8 mouse cellular contexts compared by ENCODE assay signal in genomic region chr17:6782033-6782526, GRCm38 (mm10). TPM values are rescaled to one million over a fixed set of nuclear protein-coding genes. Genes with fewer than 3 reads are reported as not detected.
A peak's percentile ranks its signal among the peaks of the same experiment; 100 is the strongest.
DNase-seq lines count a peak whose midpoint lies in the region; ATAC-seq lines count a peak whose summit lies in the region.

No protein-coding gene starts in this region.

- under 1% methylated on average over 21 of the region's 21 CpGs for WGBS in heart, embryonic 14.5 days

- DNase-seq in adrenal gland, postnatal 10 days, result peak; percentile 28
- DNase-seq in adrenal gland, adult 8-10 months, result no peak
- DNase-seq in c-Kit-positive CD71-positive TER-119-positive erythroid progenitor cells, embryonic 14.5 days (ENCODE audit: low spot score), result peak; percentile 70
- DNase-seq in kidney, postnatal 25 days, result peak; percentile 45 to 78
- peak; percentile 66 for DNase-seq in spleen, postnatal 36 days (ENCODE audit: low spot score in 2 of 2)
- no peak for DNase-seq in frontal cortex, postnatal 14 days (ENCODE audit: low spot score in 2 of 2)

- no peaks in the 10 kb centered on the region for H3K36me3 ChIP-seq in heart, embryonic 14.5 days (ENCODE audit: control insufficient read depth, insufficient read depth, low read length)

- H3K27ac ChIP-seq in heart, embryonic 14.5 days (replicated peaks in 1 of 2; ENCODE audit: control insufficient read depth in 1 of 2, insufficient read depth in 1 of 2, low read depth in 2 of 2, low read length in 2 of 2), result peak overlapping the region; percentile 57 to 88

- no peak for ATAC-seq in heart, embryonic 14.5 days (ENCODE audit: insufficient number of reproducible peaks, insufficient read depth, low FRiP score, low read depth)
- ATAC-seq in megakaryocyte, adult 5-6 weeks (ENCODE audit: poor library complexity, severe bottlenecking), result peak; percentile 8

- H3K27me3 ChIP-seq in heart, embryonic 14.5 days (ENCODE audit: control insufficient read depth, insufficient read depth, low read length), result no peaks in the 10 kb centered on the region

- peaks cover 17 to 35% of the 10 kb centered on the region in 2 experiments for H3K4me1 ChIP-seq in heart, embryonic 14.5 days (ENCODE audit: control insufficient read depth in 2 of 2, insufficient read depth in 2 of 2, low read length in 2 of 2)

- peak overlapping the region; percentile 91 for H3K9ac ChIP-seq in heart, embryonic 14.5 days (ENCODE audit: low read length)

- peak overlapping the region; percentile 78 to 92 for H3K4me3 ChIP-seq in heart, embryonic 14.5 days (ENCODE audit: control insufficient read depth in 1 of 2, insufficient read depth in 1 of 2, low read depth in 1 of 2, low read length in 2 of 2)

- no peaks in the 10 kb centered on the region for H3K9me3 ChIP-seq in heart, embryonic 14.5 days (ENCODE audit: control insufficient read depth, low read length)

- H3K4me2 ChIP-seq in heart, embryonic 14.5 days (ENCODE audit: low read length), result peak overlapping the region; percentile 77

RNA-seq across cellular contexts. Expression of gene Ezr, which starts 0.5 kb away (rescaled TPM):
- total RNA-seq in adrenal gland, postnatal 10 days (2021), result 10 to 100 TPM; 18.2 to 21.2 TPM
- 10 to 100 TPM; 18.8 to 34.8 (median 23.9) TPM for total RNA-seq in adrenal gland, adult 8-10 months (2022)
- polyA plus RNA-seq in heart, embryonic 14.5 days (2014; fragmentation: Nextera tagmentation; extraction: Ambion mirVana), result 102 and 115 TPM in 2 replicates
- total RNA-seq in megakaryocyte, adult 5-6 weeks (2015), result 45.8 and 49.8 TPM in 2 replicates
- total RNA-seq in megakaryocyte, adult 5-6 weeks (2017), result 130 and 175 TPM in 2 replicates

Comparison
In these comparisons a context has a peak if more than half of its experiments do, and no peak if none do; other contexts are left out.
1. DNase-seq: peak in adrenal gland, postnatal 10 days (single experiment), c-Kit-positive CD71-positive TER-119-positive erythroid progenitor cells, embryonic 14.5 days (single experiment), kidney, postnatal 25 days (2 of 2) and spleen, postnatal 36 days (2 of 2); none in adrenal gland, adult 8-10 months (single experiment) and frontal cortex, postnatal 14 days (0 of 2).